Mouse (Mus musculus) megakaryocyte, embryonic 14.5 days (primary cell): ENCODE measurements around the gene Aff3.

Source experiments
- FLI1 ChIP-seq: IDR thresholded peaks from 2 replicates; pipeline ENCODE4 v1.6.1; 2012; ENCODE audit warnings: low read length, inconsistent platforms, mixed read lengths
- GATA1 ChIP-seq: IDR thresholded peaks from 3 replicates; pipeline ENCODE4 v1.6.1; 2012; ENCODE audit warnings: mixed read lengths, low read length, inconsistent platforms, borderline replicate concordance

GRCm38 (mm10) chr1:38233121-38233520, 431.6 kb downstream of the Aff3 start:
- no peak for TF ChIP-seq GATA1
- TF ChIP-seq FLI1, result no peak
